Mouse (Mus musculus): ENCODE measurements around the gene Gm14744. TPM values are rescaled to one million over a fixed set of nuclear protein-coding genes. Genes with fewer than 3 reads are reported as not detected.
"Not testable (repeated sequence)": the region's sequence is repeated elsewhere in the genome, so short reads cannot be mapped to it uniquely, and the experiment has no call there.

Gene Gm14744
- polyA plus RNA-seq (2014; fragmentation: Nextera tagmentation; extraction: Ambion mirVana): not detected in 2 replicates

DNA sequence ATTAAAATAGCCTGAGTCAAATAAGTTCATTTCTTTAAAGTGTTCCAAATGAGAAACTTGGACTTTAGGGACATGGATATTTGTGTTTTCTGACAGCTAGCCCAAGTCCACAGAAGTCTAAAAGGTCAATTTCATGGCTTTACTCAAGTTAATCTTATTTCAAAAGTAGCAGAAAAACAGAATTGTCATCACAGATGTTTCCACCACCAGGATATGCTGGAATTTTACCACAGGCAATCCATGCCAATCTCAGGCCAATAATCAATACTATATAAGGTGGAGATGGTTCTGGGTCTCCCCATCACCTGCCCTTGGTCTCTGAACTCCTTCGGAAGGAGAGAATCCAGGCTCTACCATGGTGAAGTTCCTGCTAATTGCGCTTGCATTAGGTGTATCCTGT is at the start of gene Gm14744:
Gene Gm14744, plus strand, starts transcription at position 301 of the 400 bp plus-strand sequence.
- not testable (repeated sequence) for H3K4me3 ChIP-seq (ENCODE audit: control insufficient read depth in 1 of 2, insufficient read depth in 1 of 2, low read depth in 1 of 2, low read length in 2 of 2); ATAC-seq (ENCODE audit: insufficient number of reproducible peaks, insufficient read depth, low FRiP score, low read depth); H3K27me3 ChIP-seq (ENCODE audit: control insufficient read depth, insufficient read depth, low read length); H3K9me3 ChIP-seq (ENCODE audit: control insufficient read depth, low read length); H3K4me1 ChIP-seq (ENCODE audit: control insufficient read depth in 2 of 2, insufficient read depth in 2 of 2, low read length in 2 of 2); H3K27ac ChIP-seq (replicated peaks in 1 of 2; ENCODE audit: control insufficient read depth in 1 of 2, insufficient read depth in 1 of 2, low read depth in 2 of 2, low read length in 2 of 2); H3K9ac ChIP-seq (ENCODE audit: low read length); H3K4me2 ChIP-seq (ENCODE audit: low read length); H3K36me3 ChIP-seq (ENCODE audit: control insufficient read depth, insufficient read depth, low read length)
- 72% methylated on average over 2 of the region's 2 CpGs for WGBS

- Histone ChIP-seq H3K27me3 (ENCODE audit: control insufficient read depth, insufficient read depth, low read length) (no peaks in the 10 kb centered on the region), H3K27ac (replicated peaks in 1 of 2; ENCODE audit: control insufficient read depth in 1 of 2, insufficient read depth in 1 of 2, low read depth in 2 of 2, low read length in 2 of 2) (no peak within 1 kb of the TSS), H3K4me3 (ENCODE audit: control insufficient read depth in 1 of 2, insufficient read depth in 1 of 2, low read depth in 1 of 2, low read length in 2 of 2) (no peak within 1 kb of the TSS), H3K4me2 (ENCODE audit: low read length) (no peak within 1 kb of the TSS), H3K9me3 (ENCODE audit: control insufficient read depth, low read length) (no peaks in the 10 kb centered on the region), H3K4me1 (ENCODE audit: control insufficient read depth in 2 of 2, insufficient read depth in 2 of 2, low read length in 2 of 2) (no peaks in the 10 kb centered on the region), H3K9ac (ENCODE audit: low read length) (no peak within 1 kb of the TSS), H3K36me3 (ENCODE audit: control insufficient read depth, insufficient read depth, low read length) (no peaks in the 10 kb centered on the region)
- ATAC-seq (ENCODE audit: insufficient number of reproducible peaks, insufficient read depth, low FRiP score, low read depth): no peak
- WGBS: 67% methylated on average over 1 of the region's 1 CpGs
Measured at GRCm38 (mm10) chrX:77853523-77853922, 11.0 kb upstream of the Gm14744 start, which contains the start of gene Pbsn. Pbsn (minus strand) TSS chrX:77853623.

DNA sequence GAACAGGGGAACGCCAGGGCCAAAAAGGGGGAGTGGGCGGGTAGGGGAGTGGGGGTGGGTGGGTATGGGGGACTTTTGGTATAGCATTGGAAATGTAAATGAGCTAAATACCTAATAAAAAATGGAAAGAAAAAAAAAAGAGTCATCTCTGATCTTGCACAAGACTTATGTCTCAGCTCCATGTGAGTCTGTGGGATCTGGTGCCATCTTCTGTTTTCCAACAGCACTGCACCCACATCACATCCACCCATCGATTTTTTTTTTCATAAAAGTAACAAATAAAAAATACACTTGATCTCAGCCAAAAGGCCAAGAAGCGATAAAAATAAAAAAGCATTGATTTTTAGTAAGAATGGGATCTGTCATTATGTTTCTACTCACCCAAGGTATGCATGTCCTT is 15.5 kb downstream of the Gm14744 start:
- WGBS: 41% methylated on average over 2 of the region's 4 CpGs
- ATAC-seq (ENCODE audit: insufficient number of reproducible peaks, insufficient read depth, low FRiP score, low read depth): not testable (repeated sequence)

More for the DNA sequence above, 15.5 kb downstream of the Gm14744 start:
- not testable (repeated sequence) for H3K4me1 ChIP-seq (ENCODE audit: control insufficient read depth in 2 of 2, insufficient read depth in 2 of 2, low read length in 2 of 2); H3K9me3 ChIP-seq (ENCODE audit: control insufficient read depth, low read length); H3K27ac ChIP-seq (replicated peaks in 1 of 2; ENCODE audit: control insufficient read depth in 1 of 2, insufficient read depth in 1 of 2, low read depth in 2 of 2, low read length in 2 of 2); H3K36me3 ChIP-seq (ENCODE audit: control insufficient read depth, insufficient read depth, low read length); H3K9ac ChIP-seq (ENCODE audit: low read length); H3K4me2 ChIP-seq (ENCODE audit: low read length); H3K27me3 ChIP-seq (ENCODE audit: control insufficient read depth, insufficient read depth, low read length); H3K4me3 ChIP-seq (ENCODE audit: control insufficient read depth in 1 of 2, insufficient read depth in 1 of 2, low read depth in 1 of 2, low read length in 2 of 2)

Other genes with a start within 250 kb of the Gm14744 start
- 13.3 and 14.7 TPM in 2 replicates for gene Prkx, start 68.5 kb upstream of the Gm14744 start, polyA plus RNA-seq (2014; fragmentation: Nextera tagmentation; extraction: Ambion mirVana)
- not detected in 2 replicates for gene Pbsn, start 11.1 kb upstream of the Gm14744 start, polyA plus RNA-seq (2014; fragmentation: Nextera tagmentation; extraction: Ambion mirVana)
- gene 5430402E10Rik, start 60.3 kb downstream of the Gm14744 start, polyA plus RNA-seq (2014; fragmentation: Nextera tagmentation; extraction: Ambion mirVana): not detected in 2 replicates
- not detected in 2 replicates for gene Obp1a, start 226.6 kb downstream of the Gm14744 start, polyA plus RNA-seq (2014; fragmentation: Nextera tagmentation; extraction: Ambion mirVana)

Measured in heart, embryonic 14.5 days (tissue).